Mouse (Mus musculus) ES-E14 (cell line): ENCODE measurements around the gene Upf3b.

ENCODE experiments used
- CHD2 ChIP-seq: IDR thresholded peaks from 2 replicates; pipeline ENCODE4 v1.6.1; 2014; ENCODE audit warnings: mild to moderate bottlenecking, low read depth, low read length, inconsistent platforms
- HCFC1 ChIP-seq: IDR thresholded peaks from 2 replicates; pipeline ENCODE4 v1.6.1; 2012; ENCODE audit warnings: low read length, inconsistent platforms, borderline replicate concordance; ENCODE audit not compliant: insufficient read depth
- ZC3H11A ChIP-seq: IDR thresholded peaks from 2 replicates; pipeline ENCODE4 v1.6.1; 2012; ENCODE audit warnings: low read depth, mild to moderate bottlenecking, inconsistent platforms, low read length, borderline replicate concordance

- TF ChIP-seq HCFC1: no peak
- TF ChIP-seq CHD2: no peak
- TF ChIP-seq ZC3H11A: no peak
Observed at GRCm38 (mm10) chrX:37063902-37064301, 46.2 kb downstream of the Upf3b start.
